ENCODE assay signal across 8 mouse cellular contexts in the genomic region with DNA sequence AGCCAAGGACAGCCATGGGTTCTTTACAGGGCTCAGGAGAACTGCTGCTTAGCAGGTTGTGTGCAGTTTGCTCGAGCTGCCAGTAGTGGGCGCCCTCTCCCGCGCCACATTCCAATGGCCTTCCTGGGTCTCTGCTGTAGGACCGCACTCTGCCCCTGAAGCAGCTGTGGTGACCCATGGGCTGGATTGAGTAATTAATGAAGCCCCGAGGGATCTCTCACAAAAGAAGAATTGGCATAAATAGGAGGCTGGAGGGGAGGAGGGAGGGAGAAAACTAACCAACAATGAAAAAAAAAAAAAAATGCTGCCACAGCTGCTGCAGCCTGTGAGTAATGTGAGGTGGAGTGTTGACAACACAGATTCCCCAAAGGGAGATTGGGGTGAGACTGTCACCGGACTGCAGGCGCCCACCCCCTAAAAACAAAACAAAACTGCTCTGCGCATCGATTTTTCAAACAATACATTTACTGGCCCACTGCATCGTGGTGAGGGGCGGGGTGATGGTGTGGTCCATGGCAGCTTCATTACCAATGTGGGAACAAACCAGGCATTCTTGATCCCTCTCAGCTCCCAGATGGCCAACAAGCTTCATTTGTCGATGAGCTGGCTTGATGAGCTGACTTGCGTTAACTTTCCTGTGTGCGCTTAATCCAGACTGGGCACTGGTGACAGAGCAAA. TPM values are rescaled to one million over a fixed set of nuclear protein-coding genes. Genes with fewer than 3 reads are reported as not detected.
DNase-seq lines count a peak whose midpoint lies in the region; ATAC-seq and TF ChIP-seq lines count a peak whose summit lies in the region.

No protein-coding gene starts in this region.

- H3K4me2 ChIP-seq in intestine, postnatal 0 days (replicated peaks; ENCODE audit: low read depth), result no peak overlapping the region
- H3K4me2 ChIP-seq in intestine, embryonic 15.5 days (replicated peaks), result no peak overlapping the region
- no peak overlapping the region for H3K4me2 ChIP-seq in liver, embryonic 13.5 days
- no peak overlapping the region; the same call in 1 of the 2 replicates for H3K4me2 ChIP-seq in neural tube, embryonic 12.5 days (replicated peaks)

- no peak for ATAC-seq in intestine, postnatal 0 days
- ATAC-seq in intestine, embryonic 15.5 days, result no peak
- no peak for ATAC-seq in G1E (ENCODE audit: extremely low read depth, insufficient number of reproducible peaks, low FRiP score, poor library complexity, severe bottlenecking)
- ATAC-seq in granulocyte monocyte progenitor cell, adult 5-6 weeks (replicated peaks; ENCODE audit: poor library complexity, severe bottlenecking), result peak; percentile 93
- ATAC-seq in liver, embryonic 13.5 days (ENCODE audit: low read depth), result no peak
- peak; percentile 65; the same call in 1 of the 2 replicates for ATAC-seq in neural tube, embryonic 12.5 days (ENCODE audit: low FRiP score, low read depth)
- ATAC-seq in erythroblast, adult 5-6 weeks (replicated peaks; ENCODE audit: low FRiP score, poor library complexity, severe bottlenecking), result no peak

- no peak for TF ChIP-seq POLR2A in cortical plate, adult 2 months (IDR thresholded peaks at IDR 0.05; ENCODE audit: extremely low read depth, insufficient read depth, low read length)

- WGBS in intestine, postnatal 0 days, result 50% methylated on average over 15 of the region's 15 CpGs
- 46% methylated on average over 15 of the region's 15 CpGs for WGBS in intestine, embryonic 15.5 days
- WGBS in liver, embryonic 13.5 days (ENCODE audit: insufficient replicate concordance), result 51% methylated on average over 15 of the region's 15 CpGs
- WGBS in neural tube, embryonic 12.5 days, result 41% methylated on average over 15 of the region's 15 CpGs

- H3K36me3 ChIP-seq in intestine, postnatal 0 days (ENCODE audit: control insufficient read depth, insufficient read depth), result no peaks in the 10 kb centered on the region
- H3K36me3 ChIP-seq in intestine, embryonic 15.5 days, result no peaks in the 10 kb centered on the region
- H3K36me3 ChIP-seq in G1E (replicated peaks), result no peaks in the 10 kb centered on the region
- H3K36me3 ChIP-seq in liver, embryonic 13.5 days, result no peaks in the 10 kb centered on the region
- H3K36me3 ChIP-seq in neural tube, embryonic 12.5 days, result no peaks in the 10 kb centered on the region

- DNase-seq in G1E (ENCODE audit: low spot score), result no peak
- peak; percentile 9 for DNase-seq in liver, embryonic 13.5 days

- H3K9ac ChIP-seq in intestine, postnatal 0 days (ENCODE audit: low read depth, low read length), result no peak overlapping the region
- no peak overlapping the region for H3K9ac ChIP-seq in intestine, embryonic 15.5 days
- H3K9ac ChIP-seq in liver, embryonic 13.5 days, result no peak overlapping the region
- no peak overlapping the region for H3K9ac ChIP-seq in neural tube, embryonic 12.5 days

- no peaks in the 10 kb centered on the region for H3K4me1 ChIP-seq in intestine, postnatal 0 days (replicated peaks; ENCODE audit: control insufficient read depth, insufficient read depth, low read length)
- no peaks in the 10 kb centered on the region for H3K4me1 ChIP-seq in intestine, embryonic 15.5 days (replicated peaks)
- H3K4me1 ChIP-seq in G1E (ENCODE audit: insufficient read depth, low read depth, low read length), result no peaks in the 10 kb centered on the region
- no peaks in the 10 kb centered on the region for H3K4me1 ChIP-seq in cortical plate, adult 2 months (ENCODE audit: control insufficient read depth, insufficient read depth, low read length)
- H3K4me1 ChIP-seq in liver, embryonic 13.5 days (replicated peaks), result no peaks in the 10 kb centered on the region
- H3K4me1 ChIP-seq in neural tube, embryonic 12.5 days, result no peaks in the 10 kb centered on the region

- no peak overlapping the region for H3K4me3 ChIP-seq in intestine, postnatal 0 days (ENCODE audit: low read depth, low read length)
- no peak overlapping the region for H3K4me3 ChIP-seq in intestine, embryonic 15.5 days (replicated peaks)
- H3K4me3 ChIP-seq in G1E (ENCODE audit: low read depth, low read length), result no peak overlapping the region
- no peak overlapping the region for H3K4me3 ChIP-seq in cortical plate, adult 2 months (ENCODE audit: insufficient read depth, low read length)
- H3K4me3 ChIP-seq in liver, embryonic 13.5 days (replicated peaks), result no peak overlapping the region
- no peak overlapping the region for H3K4me3 ChIP-seq in neural tube, embryonic 12.5 days

- H3K27me3 ChIP-seq in intestine, postnatal 0 days (replicated peaks; ENCODE audit: control insufficient read depth, insufficient read depth, low read length), result no peaks in the 10 kb centered on the region
- no peaks in the 10 kb centered on the region for H3K27me3 ChIP-seq in intestine, embryonic 15.5 days (replicated peaks)
- H3K27me3 ChIP-seq in G1E (ENCODE audit: insufficient read depth, low read length), result peaks cover 21% of the 10 kb centered on the region
- H3K27me3 ChIP-seq in liver, embryonic 13.5 days, result no peaks in the 10 kb centered on the region
- no peaks in the 10 kb centered on the region for H3K27me3 ChIP-seq in neural tube, embryonic 12.5 days (replicated peaks)

- no peak overlapping the region for H3K27ac ChIP-seq in intestine, postnatal 0 days (ENCODE audit: low read depth, low read length)
- H3K27ac ChIP-seq in intestine, embryonic 15.5 days, result no peak overlapping the region
- no peak overlapping the region for H3K27ac ChIP-seq in cortical plate, adult 2 months (ENCODE audit: insufficient read depth, low read length)
- H3K27ac ChIP-seq in liver, embryonic 13.5 days, result no peak overlapping the region
- no peak overlapping the region for H3K27ac ChIP-seq in neural tube, embryonic 12.5 days

- peak; percentile 83 for TF ChIP-seq CTCF in intestine, postnatal 0 days (IDR thresholded peaks at IDR 0.05; ENCODE audit: low read depth)
- peak; percentile 98 for TF ChIP-seq CTCF in G1E (IDR thresholded peaks at IDR 0.05; ENCODE audit: low read depth, low read length)
- peak; percentile 56 for TF ChIP-seq CTCF in cortical plate, adult 2 months (IDR thresholded peaks at IDR 0.05; ENCODE audit: extremely low read depth, insufficient read depth, low read length)

- H3K9me3 ChIP-seq in intestine, postnatal 0 days (ENCODE audit: control insufficient read depth), result no peaks in the 10 kb centered on the region
- no peaks in the 10 kb centered on the region for H3K9me3 ChIP-seq in intestine, embryonic 15.5 days
- no peaks in the 10 kb centered on the region for H3K9me3 ChIP-seq in G1E (replicated peaks)
- H3K9me3 ChIP-seq in liver, embryonic 13.5 days (replicated peaks), result no peaks in the 10 kb centered on the region
- no peaks in the 10 kb centered on the region for H3K9me3 ChIP-seq in neural tube, embryonic 12.5 days

RNA-seq across cellular contexts. Expression of gene Nfkbia, which starts 25.8 kb away (rescaled TPM):
- polyA plus RNA-seq in intestine, postnatal 0 days (2015; fragmentation: Nextera tagmentation; extraction: Ambion mirVana), result 47.1 and 49.7 TPM in 2 replicates
- polyA plus RNA-seq in intestine, embryonic 15.5 days (2015; fragmentation: Nextera tagmentation; extraction: Ambion mirVana), result 72.5 and 74.2 TPM in 2 replicates
- total RNA-seq in G1E (2014; fragmentation: Nextera tagmentation) (28.8 and 34.1 TPM in 2 replicates), G1E (2017) (14.1 and 15.1 TPM in 2 replicates)
- 8.9 and 11.0 TPM in 2 replicates for polyA plus RNA-seq in G1E (2012)
- polyA plus RNA-seq in cortical plate, adult 2 months (2012; rRNA removed), result 35.4 and 40.2 TPM in 2 replicates
- total RNA-seq in granulocyte monocyte progenitor cell, adult 5-6 weeks (2014; fragmentation: Nextera tagmentation), result 7.5 and 15.3 TPM in 2 replicates
- total RNA-seq in granulocyte monocyte progenitor cell, adult 5-6 weeks (2017), result 65.5 and 75.3 TPM in 2 replicates
- polyA plus RNA-seq in liver, embryonic 13.5 days (2015; fragmentation: Nextera tagmentation; extraction: Ambion mirVana), result 15.0 and 15.6 TPM in 2 replicates
- polyA plus RNA-seq in neural tube, embryonic 12.5 days (2016; fragmentation: Nextera tagmentation; extraction: Ambion mirVana), result 40.1 and 44.9 TPM in 2 replicates
- total RNA-seq in erythroblast, adult 5-6 weeks (2015; ENCODE audit: low replicate concordance), result 13.4 and 14.8 TPM in 2 replicates
- 14.1 and 20.5 TPM in 2 replicates for total RNA-seq in erythroblast, adult 5-6 weeks (2017; ENCODE audit: low replicate concordance)

RNA-seq across cellular contexts. Expression of gene Aldoart2, which starts 46.8 kb away (rescaled TPM):
- 0.13 TPM in 1 of 2 replicates, not detected in the other for polyA plus RNA-seq in intestine, postnatal 0 days (2015; fragmentation: Nextera tagmentation; extraction: Ambion mirVana)
- polyA plus RNA-seq in intestine, embryonic 15.5 days (2015; fragmentation: Nextera tagmentation; extraction: Ambion mirVana), result 0.09 TPM in 1 of 2 replicates, not detected in the other
- total RNA-seq in G1E (2014; fragmentation: Nextera tagmentation) (0.83 TPM in 1 of 2 replicates, not detected in the other), G1E (2017) (0.06 and 0.11 TPM in 2 replicates)
- 0.04 TPM in 1 of 2 replicates, not detected in the other for polyA plus RNA-seq in G1E (2012)
- not detected in 2 replicates for polyA plus RNA-seq in cortical plate, adult 2 months (2012; rRNA removed)
- not detected in 2 replicates for total RNA-seq in granulocyte monocyte progenitor cell, adult 5-6 weeks (2014; fragmentation: Nextera tagmentation)
- not detected in 2 replicates for total RNA-seq in granulocyte monocyte progenitor cell, adult 5-6 weeks (2017)
- polyA plus RNA-seq in liver, embryonic 13.5 days (2015; fragmentation: Nextera tagmentation; extraction: Ambion mirVana), result not detected in 2 replicates
- polyA plus RNA-seq in neural tube, embryonic 12.5 days (2016; fragmentation: Nextera tagmentation; extraction: Ambion mirVana), result not detected in 2 replicates
- total RNA-seq in erythroblast, adult 5-6 weeks (2015; ENCODE audit: low replicate concordance), result not detected in 2 replicates
- total RNA-seq in erythroblast, adult 5-6 weeks (2017; ENCODE audit: low replicate concordance), result not detected in 2 replicates

Comparison
In these comparisons a context has a peak if more than half of its experiments do, and no peak if none do; other contexts are left out.
1. ATAC-seq: peak in granulocyte monocyte progenitor cell, adult 5-6 weeks (single experiment) and neural tube, embryonic 12.5 days (single experiment); none in intestine, postnatal 0 days (single experiment), intestine, embryonic 15.5 days (single experiment), G1E (single experiment), liver, embryonic 13.5 days (single experiment) and erythroblast, adult 5-6 weeks (single experiment).
2. Peak in every context shown above with its lines, with median percentiles within 50 percentile points of each other: CTCF ChIP-seq.